18 mouse cellular contexts compared by ENCODE assay signal in genomic region chr11:61319923-61320567, GRCm38 (mm10). TPM values are rescaled to one million over a fixed set of nuclear protein-coding genes. Genes with fewer than 3 reads are reported as not detected.
DNase-seq lines count a peak whose midpoint lies in the region; ATAC-seq and TF ChIP-seq lines count a peak whose summit lies in the region.
"Had no signal": no experiment of that assay in that cellular context is flagged by ENCODE, and none has a peak within 500 bp of the region (broad histone marks: within the 10 kb centered on the region; RNA-seq: fewer than 3 reads in every experiment).

No protein-coding gene starts in this region.

- no peaks in the 10 kb centered on the region for H3K27me3 ChIP-seq in kidney, postnatal 0 days (ENCODE audit: insufficient read depth, low read length)
- no peaks in the 10 kb centered on the region for H3K27me3 ChIP-seq in kidney, embryonic 15.5 days
- no peaks in the 10 kb centered on the region for H3K27me3 ChIP-seq in myocyte (ENCODE audit: control insufficient read depth, insufficient read depth, insufficient read length)
- H3K27me3 ChIP-seq: hindbrain, embryonic 12.5 days had no signal

- H3K4me1 ChIP-seq in kidney, postnatal 0 days (replicated peaks; ENCODE audit: insufficient read depth, low read length): no peaks in the 10 kb centered on the region
- 0 out of 2 replicates have a peak, but pooled peaks cover 6% of the 10 kb centered on the region for H3K4me1 ChIP-seq in kidney, embryonic 15.5 days
- H3K4me1 ChIP-seq in lung, adult 2 months (ENCODE audit: control insufficient read depth, insufficient read depth, low read length): no peaks in the 10 kb centered on the region

- DNase-seq in gastrocnemius, adult 2 months: no peak
- no peak for DNase-seq in gastrocnemius, adult 8-10 months (ENCODE audit: low spot score in 2 of 2)
- DNase-seq in kidney, postnatal 0 days (ENCODE audit: low spot score): peak; percentile 65
- peak; percentile 17 for DNase-seq in lung, postnatal 10 days
- no peak for DNase-seq in lung, adult 2 months
- no peak for DNase-seq in natural killer cell, adult 2 months (ENCODE audit: low spot score in 2 of 2)
- DNase-seq: cerebellum, postnatal 14 days; gastrocnemius, postnatal 25 days; left cerebral cortex, postnatal 4 days; midbrain, embryonic 14.5 days; right cerebral cortex, postnatal 14 days had no signal

- no peak overlapping the region for H3K4me2 ChIP-seq in kidney, postnatal 0 days (ENCODE audit: low read length)
- no peak overlapping the region for H3K4me2 ChIP-seq in kidney, embryonic 15.5 days
- peak overlapping the region; percentile 55 for H3K4me2 ChIP-seq in myocyte (ENCODE audit: low read depth)
- H3K4me2 ChIP-seq: hindbrain, embryonic 12.5 days had no signal

- H3K4me3 ChIP-seq in gastrocnemius, adult 2 months: no peak overlapping the region
- H3K4me3 ChIP-seq in kidney, postnatal 0 days (replicated peaks; ENCODE audit: low read depth, low read length): no peak overlapping the region
- no peak overlapping the region for H3K4me3 ChIP-seq in kidney, embryonic 15.5 days (replicated peaks)
- H3K4me3 ChIP-seq in lung, adult 2 months (replicated peaks; ENCODE audit: extremely low read depth, low read depth, low read length): no peak overlapping the region
- no peak overlapping the region for H3K4me3 ChIP-seq in myocyte
- H3K4me3 ChIP-seq: hindbrain, embryonic 12.5 days had no signal

- no peak for TF ChIP-seq CTCF in gastrocnemius, adult 2 months (IDR thresholded peaks at IDR 0.05)
- TF ChIP-seq CTCF in kidney, postnatal 0 days (IDR thresholded peaks at IDR 0.05; ENCODE audit: low read depth): no peak
- TF ChIP-seq CTCF in lung, adult 2 months (IDR thresholded peaks at IDR 0.05; ENCODE audit: insufficient read depth, low read length): no peak

- H3K9me3 ChIP-seq in kidney, postnatal 0 days (replicated peaks; ENCODE audit: low read length): no peaks in the 10 kb centered on the region
- no peaks in the 10 kb centered on the region for H3K9me3 ChIP-seq in kidney, embryonic 15.5 days (replicated peaks)
- H3K9me3 ChIP-seq: hindbrain, embryonic 12.5 days had no signal

- TF ChIP-seq POLR2A in lung, adult 2 months (IDR thresholded peaks at IDR 0.05; ENCODE audit: borderline replicate concordance, extremely low read depth, low read depth, low read length): no peak
- TF ChIP-seq POLR2A in myocyte (IDR thresholded peaks at IDR 0.05; ENCODE audit: insufficient read length, low read depth): no peak

- H3ac ChIP-seq in myocyte (ENCODE audit: control insufficient read depth, insufficient read length): no peak overlapping the region

- intact Hi-C loops in gastrocnemius, adult 2 months (cut with DNase I): loop anchor here (2.0 kb wide), 1 partner anchor 65 kb away; no protein-coding TSS in a partner anchor

- no peak for ATAC-seq in kidney, postnatal 0 days (replicated peaks; ENCODE audit: low FRiP score, low read depth)
- no peak for ATAC-seq in kidney, embryonic 15.5 days (replicated peaks; ENCODE audit: low FRiP score)

- 46% methylated on average over 3 of the region's 3 CpGs for WGBS in kidney, postnatal 0 days
- WGBS in kidney, embryonic 15.5 days: 37% methylated on average over 3 of the region's 3 CpGs
- WGBS in lung, adult 2 months: 55% methylated on average over 3 of the region's 3 CpGs

- no peaks in the 10 kb centered on the region for H3K79me2 ChIP-seq in myocyte (ENCODE audit: control insufficient read depth, insufficient read depth)

- H3K9ac ChIP-seq in kidney, postnatal 0 days (ENCODE audit: low read depth, low read length): no peak overlapping the region
- H3K9ac ChIP-seq in kidney, embryonic 15.5 days: no peak overlapping the region
- H3K9ac ChIP-seq: hindbrain, embryonic 12.5 days had no signal

- H3K36me3 ChIP-seq in kidney, postnatal 0 days (ENCODE audit: insufficient read depth, low read length): no peaks in the 10 kb centered on the region
- H3K36me3 ChIP-seq in kidney, embryonic 15.5 days: no peaks in the 10 kb centered on the region
- no peaks in the 10 kb centered on the region for H3K36me3 ChIP-seq in myocyte (ENCODE audit: control insufficient read depth, insufficient read depth)
- H3K36me3 ChIP-seq: hindbrain, embryonic 12.5 days had no signal

- peak overlapping the region; percentile 35; the same call in 1 of the 2 replicates for H3K27ac ChIP-seq in gastrocnemius, adult 2 months
- H3K27ac ChIP-seq in kidney, postnatal 0 days: no peak overlapping the region
- H3K27ac ChIP-seq in kidney, embryonic 15.5 days: no peak overlapping the region
- H3K27ac ChIP-seq: hindbrain, embryonic 12.5 days had no signal

TF ChIP-seq in myocyte, 11 proteins besides CTCF, POLR2A, EP300 and RAD21:
- TF ChIP-seq MYOG (IDR thresholded peaks at IDR 0.05; ENCODE audit: control insufficient read depth in 1 of 3, insufficient read depth in 1 of 3, insufficient read length in 2 of 3, low read depth in 2 of 3): peak in 2 of 3 experiments; percentile 64 to 71
- TF ChIP-seq POLR2AphosphoS2 (IDR thresholded peaks at IDR 0.05; ENCODE audit: insufficient read length, low read depth): no peak
- TF ChIP-seq E2F4 (IDR thresholded peaks at IDR 0.05; ENCODE audit: insufficient read depth): no peak
- no peak for TF ChIP-seq REST (IDR thresholded peaks at IDR 0.05; ENCODE audit: insufficient read depth, insufficient read length)
- peak; percentile 44 to 84 (median 74) for TF ChIP-seq MYOD1 (IDR thresholded peaks at IDR 0.05; ENCODE audit: control insufficient read depth in 1 of 3, insufficient read length in 2 of 3, low read depth in 2 of 3)

RNA-seq across cellular contexts. Expression of gene Slc47a2, which starts 22.6 kb away (rescaled TPM):
- not detected for total RNA-seq in gastrocnemius, adult 2 months (2021)
- total RNA-seq in gastrocnemius, adult 8-10 months (2022): not detected
- 0.17 and 0.22 TPM in 2 replicates for polyA plus RNA-seq in kidney, postnatal 0 days (2015; fragmentation: Nextera tagmentation; extraction: Ambion mirVana)
- polyA plus RNA-seq in kidney, embryonic 15.5 days (2015; fragmentation: Nextera tagmentation; extraction: Ambion mirVana): not detected in 2 replicates
- 0.19 and 0.29 TPM in 2 replicates for polyA plus RNA-seq in lung, adult 2 months (2012; rRNA removed)
- 0.01 TPM for polyA plus RNA-seq in myocyte (2012; fragmentation: generic; extraction: Trizol)
- total RNA-seq: gastrocnemius, postnatal 25 days had no signal
- polyA plus RNA-seq: embryonic facial prominence, embryonic 11.5 days; hindbrain, embryonic 12.5 days; intestine, embryonic 14.5 days; large intestine, adult 2 months; midbrain, embryonic 14.5 days; neural tube, embryonic 11.5 days had no signal

RNA-seq across cellular contexts. Expression of gene Aldh3a2, which starts 52.8 kb away (rescaled TPM):
- total RNA-seq in gastrocnemius, adult 2 months (2021): 10 to 100 TPM; 12.0 to 13.0 TPM
- 10 to 100 TPM in 3 of 4 experiments, 1 to 10 TPM in 1; 9.5 to 16.0 (median 13.4) TPM for total RNA-seq in gastrocnemius, adult 8-10 months (2022)
- 45.0 and 46.2 TPM in 2 replicates for polyA plus RNA-seq in kidney, postnatal 0 days (2015; fragmentation: Nextera tagmentation; extraction: Ambion mirVana)
- polyA plus RNA-seq in kidney, embryonic 15.5 days (2015; fragmentation: Nextera tagmentation; extraction: Ambion mirVana): 32.2 and 34.7 TPM in 2 replicates
- polyA plus RNA-seq in lung, adult 2 months (2012; rRNA removed): 84.6 and 94.5 TPM in 2 replicates
- polyA plus RNA-seq in myocyte (2012; fragmentation: generic; extraction: Trizol): 28.6 TPM

RNA-seq across cellular contexts. Expression of gene Slc47a1, which starts 58.1 kb away (rescaled TPM):
- 10 to 100 TPM; 13.4 to 24.4 TPM for total RNA-seq in gastrocnemius, adult 2 months (2021)
- total RNA-seq in gastrocnemius, adult 8-10 months (2022): 10 to 100 TPM; 13.9 to 19.3 (median 16.7) TPM
- polyA plus RNA-seq in kidney, postnatal 0 days (2015; fragmentation: Nextera tagmentation; extraction: Ambion mirVana): 45.7 and 51.5 TPM in 2 replicates
- polyA plus RNA-seq in kidney, embryonic 15.5 days (2015; fragmentation: Nextera tagmentation; extraction: Ambion mirVana): 23.5 and 24.8 TPM in 2 replicates
- 1.9 and 3.1 TPM in 2 replicates for polyA plus RNA-seq in lung, adult 2 months (2012; rRNA removed)
- 0.05 TPM for polyA plus RNA-seq in myocyte (2012; fragmentation: generic; extraction: Trizol)
- polyA plus RNA-seq: midbrain, embryonic 14.5 days had no signal

Comparison
In these comparisons a context has a peak if more than half of its experiments do, and no peak if none do; other contexts are left out.
1. DNase-seq: peak in kidney, postnatal 0 days (single experiment) and lung, postnatal 10 days (single experiment); none in gastrocnemius, adult 2 months (single experiment), gastrocnemius, adult 8-10 months (0 of 2), lung, adult 2 months (single experiment) and natural killer cell, adult 2 months (0 of 2).